Comparison of ENCODE assay signal across 8 mouse cellular contexts in the genomic region with DNA sequence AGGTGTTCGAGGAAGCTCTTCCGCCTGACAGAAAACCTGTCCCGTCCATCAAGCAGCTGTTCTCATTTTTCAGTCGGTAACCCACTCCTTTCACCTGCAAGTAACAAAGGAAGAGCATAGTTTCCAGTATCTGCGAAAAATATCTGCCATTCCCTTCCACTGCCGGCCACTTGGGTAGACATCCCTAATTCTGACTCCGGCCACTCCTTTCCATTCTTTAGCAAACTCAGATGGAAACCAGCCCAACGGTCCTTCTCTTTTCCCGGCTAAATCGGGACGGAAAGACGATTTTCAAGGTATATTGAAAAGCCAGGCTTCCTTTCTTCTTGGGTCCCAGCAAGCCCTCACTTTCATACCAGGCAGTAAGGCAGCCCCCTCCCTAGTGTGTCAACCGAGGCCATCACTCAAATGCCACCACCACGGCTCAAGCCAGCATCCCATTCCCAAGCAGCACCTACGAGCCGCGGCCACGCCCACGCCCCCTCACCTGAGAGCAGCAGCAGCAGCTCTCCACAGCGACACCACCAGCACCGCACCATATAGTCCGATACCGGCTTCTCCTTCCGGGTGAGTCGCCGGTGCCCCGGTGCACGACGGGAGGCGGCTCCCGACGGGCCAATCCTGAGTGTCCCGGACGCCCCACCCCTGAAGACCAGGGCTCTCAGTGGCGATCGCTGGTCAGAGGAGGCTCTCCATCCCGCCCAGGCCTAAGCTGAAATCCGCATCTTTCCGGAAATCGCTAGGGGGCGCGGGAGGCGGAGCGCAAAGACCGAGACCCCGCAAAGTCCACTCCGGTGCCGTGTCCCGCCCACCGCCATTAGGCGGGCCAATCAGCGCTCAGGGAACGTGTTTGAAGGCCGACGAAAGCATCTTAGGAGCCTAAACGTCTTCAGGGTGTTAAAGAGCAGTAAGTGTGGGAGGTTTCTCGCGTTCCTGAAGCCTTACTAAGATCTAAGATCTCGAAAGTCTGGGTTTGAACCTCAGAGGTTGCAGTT. TPM values are rescaled to one million over a fixed set of nuclear protein-coding genes. Genes with fewer than 3 reads are reported as not detected.
DNase-seq lines count a peak whose midpoint lies in the region; ATAC-seq lines count a peak whose summit lies in the region.

A gene (minus strand): TSS at position 592 of the 995 bp plus-strand sequence.

- ATAC-seq in inflammation-experienced regulatory T-cells, adult 6 months = peak; percentile 92
- peak; percentile 99 for ATAC-seq in megakaryocyte-erythroid progenitor cell, adult 5-6 weeks (replicated peaks; ENCODE audit: low FRiP score, low TSS enrichment, poor library complexity, severe bottlenecking)

- peak; percentile 100 for DNase-seq in adrenal gland, adult (ENCODE audit: inconsistent age in 2 of 2, low spot score in 1 of 2)
- peak; percentile 99 for DNase-seq in embryo, embryonic 10.5 days (ENCODE audit: low spot score)
- peak; percentile 99 for DNase-seq in gastrocnemius, postnatal 14 days
- peak; percentile 98 to 99 for DNase-seq in left cerebral cortex, postnatal 10 days (ENCODE audit: extremely low spot score in 1 of 2, low spot score in 2 of 2)
- DNase-seq in right cerebral cortex, postnatal 25 days = peak; percentile 99
- peak; percentile 99 for DNase-seq in urinary bladder, postnatal 4 days (ENCODE audit: low spot score in 2 of 2)

- intact Hi-C loops in gastrocnemius, postnatal 14 days (cut with DNase I; ENCODE audit: low total_unique reads) = no loop called here
- intact Hi-C loops in left cerebral cortex, postnatal 10 days (cut with DNase I) = loop anchor here (5.0 kb wide), 1 partner anchor 85 kb away; no protein-coding TSS in a partner anchor

RNA-seq across cellular contexts. Expression of the gene that starts here (rescaled TPM):
- total RNA-seq in gastrocnemius, postnatal 14 days (2021) = 10 to 100 TPM in 1 of 2 experiments, 1 to 10 TPM in 1; 7.7 to 11.0 TPM
- polyA plus RNA-seq in inflammation-experienced regulatory T-cells, adult 6 months (2017; shearing (Covaris generic)) = 10 to 100 TPM; 21.7 to 24.6 (median 23.0) TPM
- 10 to 100 TPM; 43.1 to 43.2 TPM for total RNA-seq in left cerebral cortex, postnatal 10 days (2021)
- 13.4 and 26.0 TPM in 2 replicates for total RNA-seq in megakaryocyte-erythroid progenitor cell, adult 5-6 weeks (2014; fragmentation: Nextera tagmentation)
- 7.4 and 9.7 TPM in 2 replicates for total RNA-seq in megakaryocyte-erythroid progenitor cell, adult 5-6 weeks (2017)

Comparison
In these comparisons a context has a peak if more than half of its experiments do, and no peak if none do; other contexts are left out.
1. Peak in every context shown above with its lines: DNase-seq and ATAC-seq.